Mouse (Mus musculus): ENCODE data around the gene Crb3. TPM values are rescaled to one million over a fixed set of nuclear protein-coding genes. Genes with fewer than 3 reads are reported as not detected.

Gene Crb3
- total RNA-seq, 2 experiments from 2014 or later: 0.95 TPM; not detected in 1

DNA sequence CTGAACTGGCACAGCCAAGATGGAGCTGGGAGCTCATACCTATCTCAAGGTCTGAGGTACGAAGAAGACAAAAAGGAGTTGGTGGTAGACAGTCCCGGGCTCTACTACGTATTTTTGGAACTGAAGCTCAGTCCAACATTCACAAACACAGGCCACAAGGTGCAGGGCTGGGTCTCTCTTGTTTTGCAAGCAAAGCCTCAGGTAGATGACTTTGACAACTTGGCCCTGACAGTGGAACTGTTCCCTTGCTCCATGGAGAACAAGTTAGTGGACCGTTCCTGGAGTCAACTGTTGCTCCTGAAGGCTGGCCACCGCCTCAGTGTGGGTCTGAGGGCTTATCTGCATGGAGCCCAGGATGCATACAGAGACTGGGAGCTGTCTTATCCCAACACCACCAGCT, 48.2 kb downstream of the Crb3 start:
- no peak for DNase-seq

DNA sequence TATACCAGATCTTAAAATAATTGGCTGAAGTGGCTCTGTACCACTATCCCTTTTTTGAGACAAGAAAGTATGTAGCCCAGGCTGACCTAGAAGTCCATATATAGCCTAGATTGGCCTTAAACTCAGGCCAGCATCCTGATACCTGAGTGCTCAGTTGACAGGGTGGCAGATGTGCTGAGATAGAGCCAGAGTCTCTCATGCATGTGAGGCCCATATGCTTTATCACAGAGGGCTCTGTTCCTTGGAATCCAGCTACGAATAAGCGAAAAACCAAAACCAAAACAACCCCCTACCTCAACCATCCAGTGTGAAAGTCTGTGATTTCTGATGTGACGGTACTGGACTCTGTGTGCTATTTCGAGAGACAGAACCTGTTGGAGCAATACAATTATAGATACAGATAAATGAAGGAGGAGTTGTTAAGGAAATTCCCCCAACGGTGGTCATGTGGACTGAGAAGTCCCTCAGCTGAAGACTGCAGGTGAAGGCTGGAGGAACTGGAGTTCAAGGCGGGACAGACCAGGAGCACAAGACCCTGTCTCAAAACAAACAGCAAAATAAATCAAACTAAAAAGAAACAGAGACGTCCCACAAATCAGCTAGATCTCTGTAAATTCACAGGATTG, 49.2 kb downstream of the Crb3 start:
- no peak for DNase-seq

DNA sequence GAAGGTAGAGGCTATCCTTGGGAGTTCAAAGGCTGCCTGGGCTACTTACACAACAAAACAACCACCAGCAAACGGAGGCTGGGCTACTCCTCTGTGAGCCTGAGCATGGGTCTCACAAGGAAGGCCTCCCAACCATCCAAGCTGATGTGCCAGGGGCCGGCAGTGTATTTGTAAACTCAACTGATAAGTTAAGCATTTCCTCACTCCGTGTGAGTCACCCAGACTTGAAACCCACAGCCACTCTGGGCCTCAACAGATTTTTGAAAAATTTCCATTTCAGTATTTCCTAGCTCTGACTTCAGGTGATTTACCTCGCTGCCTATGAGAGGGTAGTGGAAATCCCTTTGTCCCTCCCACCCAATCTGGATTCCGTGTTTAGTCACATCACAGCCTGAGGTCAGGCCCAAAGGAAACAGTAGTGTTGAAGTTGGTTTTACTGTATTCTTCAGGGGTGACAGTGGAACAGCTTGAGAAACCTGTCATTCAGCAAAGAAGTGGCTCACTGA, 49.8 kb downstream of the Crb3 start:
- no peak for DNase-seq

GRCm38 (mm10) chr17:57110005-57110404, 51.1 kb downstream of the Crb3 start:
- no peak for DNase-seq

GRCm38 (mm10) chr17:57112768-57113474, 54.0 kb downstream of the Crb3 start:
- DNase-seq: peak; percentile 27 to 70

Other genes starting within 250 kb of the Crb3 start
- gene Rfx2, start 228.1 kb upstream of the Crb3 start, total RNA-seq (2021): 1 to 10 TPM; 2.5 to 3.1 TPM
- gene Acsbg2, start 184.7 kb upstream of the Crb3 start, total RNA-seq (2021): not detected
- not detected for gene 1700061G19Rik, start 183.6 kb upstream of the Crb3 start, total RNA-seq (2021)
- 10 to 100 TPM; 24.3 to 25.9 TPM for gene Mllt1, start 123.7 kb upstream of the Crb3 start, total RNA-seq (2021)
- not detected for gene Acer1, start 77.0 kb upstream of the Crb3 start, total RNA-seq (2021)
- gene Clpp, start 68.8 kb upstream of the Crb3 start, total RNA-seq (2021): 10 to 100 TPM; 80.9 to 83.1 TPM
- 10 to 100 TPM; 72.4 to 78.0 TPM for gene Alkbh7, start 61.8 kb upstream of the Crb3 start, total RNA-seq (2021)
- not detected for gene Pspn, start 59.1 kb upstream of the Crb3 start, total RNA-seq (2021)
- gene Gtf2f1, start 47.8 kb upstream of the Crb3 start, total RNA-seq (2021): 10 to 100 TPM; 22.6 to 23.0 TPM
- gene Gm17949, start 47.6 kb upstream of the Crb3 start, total RNA-seq (2021): not detected
- gene Khsrp, start 27.6 kb upstream of the Crb3 start, total RNA-seq (2021): 10 to 100 TPM; 38.3 to 42.5 TPM
- not detected for gene Slc25a41, start 17.5 kb upstream of the Crb3 start, total RNA-seq (2021)
- 10 to 100 TPM; 58.9 to 62.5 TPM for gene Slc25a23, start 758 bp downstream of the Crb3 start, total RNA-seq (2021)
- 1 to 10 TPM in 1 of 2 experiments, under 1 TPM in 1; 0.60 to 3.0 TPM for gene Dennd1c, start 19.4 kb downstream of the Crb3 start, total RNA-seq (2021)
- 1 to 10 TPM; 1.2 to 1.6 TPM for gene Tubb4a, start 28.7 kb downstream of the Crb3 start, total RNA-seq (2021)
- under 1 TPM in 1 of 2 experiments, not detected in 1; 0.51 TPM for gene Tnfsf9, start 46.2 kb downstream of the Crb3 start, total RNA-seq (2021)
- gene Cd70, start 90.7 kb downstream of the Crb3 start, total RNA-seq (2021): not detected
- gene Tnfsf14, start 135.1 kb downstream of the Crb3 start, total RNA-seq (2021): under 1 TPM in 1 of 2 experiments, not detected in 1; 0.36 TPM
- 100 to 1,000 TPM in 1 of 2 experiments, 10 to 100 TPM in 1; 69.5 to 194 TPM for gene C3, start 169.0 kb downstream of the Crb3 start, total RNA-seq (2021)
- gene Gpr108, start 189.3 kb downstream of the Crb3 start, total RNA-seq (2021): 10 to 100 TPM; 24.4 to 30.0 TPM
- 100 to 1,000 TPM; 106 to 109 TPM for gene Trip10, start 190.3 kb downstream of the Crb3 start, total RNA-seq (2021)
- 1 to 10 TPM; 1.6 to 3.3 TPM for gene Vav1, start 220.0 kb downstream of the Crb3 start, total RNA-seq (2021)